Mouse (Mus musculus) heart, postnatal 0 days (tissue): Measurements from ENCODE around the gene Hao2. TPM values are rescaled to one million over a fixed set of nuclear protein-coding genes. Genes with fewer than 3 reads are reported as not detected.

Experiments
- ATAC-seq: fragments of 200-750 bp; cut with Nextera tagmentation; 2 replicates; pipeline ENCODE4 v1.8.0; 2017; ENCODE audit warnings: low read depth, moderate number of reproducible peaks, moderate library complexity; ENCODE audit not compliant: insufficient read depth
- DNase-seq: peaks from one replicate; pipeline ENCODE4 v3.0.0-alpha.2; 2016; ENCODE audit warnings: low spot score
- H3K27ac ChIP-seq: fragments of 300-500 bp; sonication (generic); 2 replicates; pipeline ENCODE4 v1.5.1; 2014; ENCODE audit warnings: low read depth, mild to moderate bottlenecking
- H3K27me3 ChIP-seq: fragments of 300-500 bp; sonication (generic); 2 replicates; pipeline ENCODE4 v1.6.1; 2014; ENCODE audit warnings: low read length, mixed read lengths; ENCODE audit not compliant: control insufficient read depth, insufficient read depth
- H3K36me3 ChIP-seq: fragments of 300-500 bp; sonication (generic); replicated peaks from 2 replicates; pipeline ENCODE4 v1.6.1; 2014; ENCODE audit warnings: low read length, mixed read lengths; ENCODE audit not compliant: control insufficient read depth, insufficient read depth
- H3K4me1 ChIP-seq: fragments of 300-500 bp; sonication (generic); 2 replicates; pipeline ENCODE4 v1.6.1; 2014; ENCODE audit warnings: antibody characterized with exemption; ENCODE audit not compliant: control insufficient read depth, insufficient read depth
- H3K4me2 ChIP-seq: fragments of 300-500 bp; sonication (generic); 2 replicates; pipeline ENCODE4 v1.6.1; 2014; ENCODE audit warnings: low read depth, mild to moderate bottlenecking, low read length, moderate library complexity
- H3K4me3 ChIP-seq: fragments of 300-500 bp; sonication (generic); 2 replicates; pipeline ENCODE4 v1.5.1; 2014; ENCODE audit warnings: low read depth, low read length
- H3K9ac ChIP-seq: fragments of 300-500 bp; sonication (generic); replicated peaks from 2 replicates; pipeline ENCODE4 v1.6.1; 2014; ENCODE audit warnings: low read depth, low read length, mixed read lengths
- H3K9me3 ChIP-seq: fragments of 300-500 bp; sonication (generic); replicated peaks from 2 replicates; pipeline ENCODE4 v1.6.1; 2016; ENCODE audit warnings: low read length; ENCODE audit not compliant: control insufficient read depth
- CTCF ChIP-seq: IDR thresholded peaks from 2 replicates; pipeline ENCODE4 v1.5.1; 2016; ENCODE audit warnings: antibody characterized with exemption, control low read depth, low read depth
- EP300 ChIP-seq: IDR thresholded peaks from 2 replicates; pipeline ENCODE4 v1.6.1; 2016; ENCODE audit warnings: antibody characterized with exemption, low read depth
- WGBS: fragments of 180-500 bp; shearing (Covaris S2); extraction: QIAGEN DNeasy Blood & Tissue Kit; methylation state at CpG from one replicate; pipeline ENCODE4 v1.1.7; 2014; 5-methylcytosine and 5-hydroxymethylcytosine counted together
- polyA plus RNA-seq: library from polyadenylated mRNA; unstranded; fragments of >200 nt; fragmentation: Nextera tagmentation; extraction: Ambion mirVana; gene quantifications from 2 replicates; pipeline ENCODE4 v1.2.1, GENCODE M21; 2015
- total RNA-seq: library from RNA; depleted of rRNA; stranded (reverse); fragments of >200 nt; gene quantifications from 2 replicates; pipeline ENCODE4 v1.2.3, GENCODE M21; 2014; ENCODE audit warnings: low replicate concordance; rRNA removed

Gene Hao2
- total and polyA plus RNA-seq, 2 experiments from 2014 or later, result not detected

DNA sequence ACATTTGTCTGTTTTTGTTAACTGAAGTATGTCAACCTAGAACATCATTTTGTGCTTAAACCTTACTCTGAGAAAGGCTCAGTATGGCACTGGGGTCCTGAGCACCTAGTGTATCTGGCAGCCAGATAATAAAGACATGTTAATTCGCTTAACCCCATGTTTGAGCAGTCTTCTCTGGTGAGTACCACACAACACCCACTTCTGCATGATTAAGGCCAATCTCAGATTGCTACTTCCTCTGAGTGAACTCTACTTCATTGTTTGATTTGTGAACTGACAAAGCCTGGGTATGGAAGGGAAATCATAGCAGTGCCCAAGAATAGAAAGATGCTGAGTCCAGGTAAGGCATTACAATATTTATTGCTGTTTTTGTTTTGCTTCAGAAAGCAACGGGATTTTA is 41.2 kb downstream of the Hao2 start:
- H3K4me3 ChIP-seq, result no peak overlapping the region

DNA sequence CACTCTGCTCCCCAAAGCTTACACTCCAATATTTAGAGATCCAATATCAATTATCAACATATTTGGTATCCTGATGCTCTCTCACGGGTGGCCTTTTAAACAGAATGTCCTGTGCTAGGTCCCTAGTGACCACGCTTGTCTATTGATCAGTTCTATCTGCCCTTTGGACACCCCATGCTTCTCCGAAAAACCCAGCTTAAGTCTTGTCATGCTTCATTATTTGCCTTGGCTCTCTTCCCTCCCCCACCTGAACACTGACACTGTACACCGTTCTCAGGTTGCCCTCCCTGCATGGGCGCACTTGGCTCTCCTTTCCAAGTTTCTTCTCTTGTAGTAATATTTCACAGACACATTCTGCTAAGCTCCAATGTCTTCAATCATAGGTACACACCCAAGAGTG is 42.8 kb downstream of the Hao2 start:
- no peaks in the 10 kb centered on the region for H3K36me3 ChIP-seq
- WGBS, result 84% methylated on average over 5 of the region's 5 CpGs
- no peak for DNase-seq

More for the DNA sequence above, 41.2 kb downstream of the Hao2 start:
- no peaks in the 10 kb centered on the region for H3K36me3 ChIP-seq
- DNase-seq (no peak), ATAC-seq (no peak)
- no peaks in the 10 kb centered on the region for H3K9me3 ChIP-seq
- no peak overlapping the region for H3K9ac ChIP-seq
- H3K27ac ChIP-seq, result no peak overlapping the region
- 79% methylated on average over 2 of the region's 2 CpGs for WGBS
- H3K4me1 ChIP-seq, result no peaks in the 10 kb centered on the region
- H3K4me2 ChIP-seq, result no peak overlapping the region
- TF ChIP-seq EP300, result no peak
- TF ChIP-seq CTCF, result no peak
- no peaks in the 10 kb centered on the region for H3K27me3 ChIP-seq

GRCm38 (mm10) chr3:98848898-98849297 is 44.1 kb downstream of the Hao2 start:
- TF ChIP-seq EP300 (no peak), CTCF (no peak)
- Histone ChIP-seq H3K9ac (no peak overlapping the region), H3K27ac (no peak overlapping the region), H3K36me3 (no peaks in the 10 kb centered on the region), H3K27me3 (no peaks in the 10 kb centered on the region), H3K9me3 (no peaks in the 10 kb centered on the region), H3K4me2 (no peak overlapping the region), H3K4me1 (no peaks in the 10 kb centered on the region), H3K4me3 (no peak overlapping the region)
- DNase-seq, result no peak
- ATAC-seq, result no peak
- 87% methylated on average over 1 of the region's 1 CpGs for WGBS

More for the DNA sequence above, 42.8 kb downstream of the Hao2 start:
- H3K9ac ChIP-seq, result no peak overlapping the region
- H3K4me1 ChIP-seq, result no peaks in the 10 kb centered on the region
- no peak for ATAC-seq
- no peak overlapping the region for H3K4me3 ChIP-seq
- H3K4me2 ChIP-seq, result no peak overlapping the region
- H3K27me3 ChIP-seq, result no peaks in the 10 kb centered on the region
- H3K9me3 ChIP-seq, result no peaks in the 10 kb centered on the region
- no peak for TF ChIP-seq EP300
- no peak for TF ChIP-seq CTCF
- no peak overlapping the region for H3K27ac ChIP-seq

Other genes with a start within 250 kb of the Hao2 start
- not detected in 2 replicates for gene Hsd3b2, start 168.7 kb downstream of the Hao2 start, total RNA-seq
- gene Hsd3b2, start 168.7 kb downstream of the Hao2 start, polyA plus RNA-seq, result not detected in 2 replicates
- not detected in 2 replicates for gene Hsd3b3, start 130.1 kb downstream of the Hao2 start, total RNA-seq
- gene Hsd3b3, start 130.1 kb downstream of the Hao2 start, polyA plus RNA-seq, result 0.08 TPM in 1 of 2 replicates, not detected in the other
- gene Hsd3b6, start 78.8 kb downstream of the Hao2 start, total RNA-seq, result not detected in 2 replicates
- not detected in 2 replicates for gene Hsd3b6, start 78.8 kb downstream of the Hao2 start, polyA plus RNA-seq
- gene Hsd3b1, start 33.4 kb downstream of the Hao2 start, total RNA-seq, result 0.19 TPM in 1 of 2 replicates, not detected in the other
- gene Hsd3b1, start 33.4 kb downstream of the Hao2 start, polyA plus RNA-seq, result not detected in 2 replicates
- 6.5 and 6.7 TPM in 2 replicates for gene Wars2, start 247.8 kb upstream of the Hao2 start, total RNA-seq
- 5.0 and 6.0 TPM in 2 replicates for gene Wars2, start 247.8 kb upstream of the Hao2 start, polyA plus RNA-seq